Mouse (Mus musculus) brain, embryonic 18.5 days (tissue): ENCODE data around the gene Col23a1.
A peak's percentile ranks its signal among the peaks of the same experiment; 100 is the strongest.

Experiments
- DNase-seq: peaks from one replicate; pipeline ENCODE4 v3.0.0-alpha.2; 2012; ENCODE audit warnings: low read depth, low spot score

The Col23a1 gene

GRCm38 (mm10) chr11:51289564-51290041, at the start of gene Col23a1:
TSS of gene Col23a1 (plus strand) at chr11:51289920.
- peak; percentile 65 for DNase-seq

- DNase-seq, result no peak
Measured at GRCm38 (mm10) chr11:51242897-51243296, 46.8 kb upstream of the Col23a1 start.

GRCm38 (mm10) chr11:51257006-51257405, 32.7 kb upstream of the Col23a1 start:
- DNase-seq, result no peak

GRCm38 (mm10) chr11:51261680-51262219, 28.0 kb upstream of the Col23a1 start, which contains the start of gene Clk4:
TSS of gene Clk4 (plus strand) at chr11:51261730.
- no peak for DNase-seq

DNA sequence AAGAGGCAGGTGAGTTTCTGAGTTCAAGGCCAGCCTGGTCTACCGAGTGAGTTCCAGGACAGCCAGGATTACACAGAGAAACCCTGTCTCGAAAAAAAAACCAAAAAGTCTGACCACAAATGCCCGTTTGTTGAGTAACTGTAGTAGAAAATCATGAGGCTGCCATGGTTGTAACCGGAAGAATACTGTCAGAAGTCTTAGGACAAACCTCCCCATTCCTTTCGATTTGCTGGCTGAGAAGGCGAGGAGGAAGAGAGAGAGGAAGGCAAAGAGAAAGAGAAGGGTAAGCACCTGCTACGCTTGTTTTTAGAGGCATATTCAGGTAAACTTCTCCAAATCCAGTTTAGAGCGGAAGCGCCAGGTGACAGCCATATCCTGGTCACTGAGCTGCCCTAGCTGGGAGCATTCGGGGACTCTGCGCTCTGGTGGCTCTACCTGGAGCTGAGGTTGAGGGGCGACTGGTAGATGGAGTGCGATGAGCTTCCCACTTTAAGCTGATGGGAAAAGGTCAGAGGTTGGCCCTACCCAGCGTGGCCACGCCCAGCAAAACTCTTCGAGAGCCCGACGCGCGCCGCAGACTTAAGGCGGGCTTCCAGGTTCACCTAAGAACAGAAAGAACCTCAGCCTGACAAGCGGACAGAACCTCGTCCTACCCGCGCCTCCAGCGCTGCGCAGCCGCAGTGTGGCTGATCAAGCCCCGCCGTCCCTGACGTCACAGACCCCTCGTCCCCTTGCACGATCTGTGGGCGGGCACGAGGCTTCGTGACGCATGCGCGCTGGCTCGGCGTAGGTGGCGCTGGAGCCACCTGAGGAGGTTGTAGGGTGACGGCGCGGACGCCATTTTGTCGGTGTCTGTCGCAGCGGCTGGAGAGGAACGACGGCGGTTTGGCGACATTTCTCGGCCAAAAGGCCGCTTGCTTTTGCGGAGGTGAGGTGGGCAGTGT, 27.1 kb upstream of the Col23a1 start, which contains the start of gene BC049762:
Gene BC049762, minus strand, starts transcription at position 705 of the 944 bp plus-strand sequence.
- DNase-seq, result peak; percentile 95

- peak; percentile 4 for DNase-seq
Measured at GRCm38 (mm10) chr11:51263286-51263831, 26.4 kb upstream of the Col23a1 start.

DNA sequence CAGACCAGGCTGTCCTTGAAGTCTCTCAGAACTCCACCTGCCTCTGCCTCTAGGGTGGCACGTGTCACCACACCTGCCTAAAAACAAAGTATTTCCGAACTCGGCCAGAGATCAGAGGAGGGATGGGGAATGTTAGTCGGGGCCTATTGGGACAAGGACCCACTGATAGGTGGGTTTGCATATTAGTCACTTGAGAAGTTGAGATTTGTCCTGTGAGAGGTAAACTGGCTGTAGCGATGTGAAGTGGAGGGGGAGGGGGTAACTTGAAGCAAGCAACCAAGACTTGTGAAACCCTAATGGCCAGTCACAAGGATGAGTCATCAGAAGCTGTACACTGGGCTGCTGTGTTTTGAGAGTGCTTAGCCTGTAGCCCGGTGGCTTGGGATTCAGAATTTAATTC, 25.4 kb upstream of the Col23a1 start:
- no peak for DNase-seq

- DNase-seq, result no peak
Measured at GRCm38 (mm10) chr11:51265326-51265725, 24.4 kb upstream of the Col23a1 start.

- DNase-seq, result no peak
Measured at GRCm38 (mm10) chr11:51274418-51274817, 15.3 kb upstream of the Col23a1 start.

DNA sequence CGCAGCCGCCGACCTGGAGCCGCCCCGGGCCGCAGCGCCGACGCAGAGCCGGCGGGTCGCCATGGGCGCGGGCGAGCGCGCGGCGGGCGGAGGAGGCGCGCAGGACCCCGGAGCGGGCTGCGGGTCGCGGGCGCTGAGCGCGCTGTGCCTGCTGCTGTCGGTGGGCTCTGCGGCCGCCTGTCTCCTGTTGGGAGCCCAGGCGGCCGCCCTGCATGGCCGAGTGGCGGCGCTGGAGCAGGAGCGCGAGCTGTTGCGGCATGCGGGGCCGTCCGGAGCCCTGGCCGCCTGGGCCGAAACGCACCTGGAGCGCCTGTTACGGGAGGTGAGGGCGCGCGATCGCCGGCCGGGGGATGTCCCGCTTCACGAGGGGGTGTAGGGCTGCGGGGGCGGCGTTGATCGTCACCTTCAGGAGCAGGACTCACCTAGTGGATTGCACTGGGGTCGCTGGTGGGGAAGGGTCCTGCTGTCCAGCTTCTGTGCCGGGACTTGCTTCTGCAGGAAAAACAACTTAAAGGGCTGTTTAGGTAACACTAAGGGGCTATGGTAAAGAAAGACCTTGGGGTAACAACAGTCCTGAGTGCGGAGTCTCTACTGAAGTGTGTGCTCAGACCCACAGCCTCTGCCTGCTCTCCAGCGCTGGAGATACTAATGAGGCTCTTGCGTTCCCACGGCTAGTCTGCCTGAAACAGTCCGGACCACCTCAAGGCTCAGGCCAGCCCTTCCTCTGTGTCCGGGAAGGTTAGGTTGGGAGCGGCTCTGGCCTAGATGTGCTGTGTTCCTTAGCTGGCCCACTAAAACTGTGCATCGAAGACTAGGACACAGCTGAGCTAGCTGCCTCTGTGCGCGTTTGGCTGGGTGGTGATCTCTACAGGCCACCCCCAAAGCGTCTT, 591 bp downstream of the Col23a1 start:
- DNase-seq, result no peak

- DNase-seq, result no peak
Measured at GRCm38 (mm10) chr11:51293956-51294530, 4.3 kb downstream of the Col23a1 start.

DNA sequence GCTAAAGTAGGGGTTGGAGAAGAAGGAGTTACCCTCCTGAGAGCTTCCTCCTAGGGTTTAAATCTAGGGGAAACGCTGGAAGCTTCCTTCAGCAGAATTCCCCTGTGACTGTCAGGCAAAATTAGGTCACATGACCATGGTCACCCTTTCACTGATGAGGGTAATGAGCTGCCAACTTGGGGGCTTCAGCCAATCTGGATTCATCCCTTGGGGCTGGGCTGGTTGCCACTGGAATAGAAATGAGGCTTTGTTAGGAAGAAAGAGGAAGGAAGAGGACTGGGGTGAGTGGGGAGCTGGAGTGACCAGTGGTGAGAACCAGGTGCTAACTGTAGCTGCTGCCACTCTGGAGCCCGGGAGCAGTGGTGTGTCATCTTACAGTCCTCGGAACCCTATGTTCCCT, 6.0 kb downstream of the Col23a1 start:
- no peak for DNase-seq

DNA sequence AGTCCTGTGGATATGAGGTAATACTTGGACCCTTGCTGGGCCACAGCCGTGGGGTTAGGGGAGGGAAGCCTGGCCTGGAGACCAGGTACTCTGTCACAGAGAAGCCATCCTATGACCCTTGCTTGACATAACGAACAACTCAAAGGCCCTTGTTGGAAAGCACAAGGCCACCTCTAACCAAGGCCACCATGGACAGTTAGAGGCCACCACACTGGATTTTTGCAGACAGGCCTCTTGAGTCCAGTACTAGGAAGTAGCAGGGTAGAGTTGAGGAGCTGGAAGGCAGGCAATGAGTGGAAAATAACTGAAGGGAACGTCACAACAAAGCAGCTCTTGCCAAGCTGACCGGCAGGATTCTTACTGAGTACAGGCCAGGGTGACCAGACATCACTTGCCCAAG, 9.0 kb downstream of the Col23a1 start:
- no peak for DNase-seq

- no peak for DNase-seq
Measured at GRCm38 (mm10) chr11:51302396-51302795, 12.7 kb downstream of the Col23a1 start.

GRCm38 (mm10) chr11:51303981-51304553, 14.3 kb downstream of the Col23a1 start:
- no peak for DNase-seq

DNA sequence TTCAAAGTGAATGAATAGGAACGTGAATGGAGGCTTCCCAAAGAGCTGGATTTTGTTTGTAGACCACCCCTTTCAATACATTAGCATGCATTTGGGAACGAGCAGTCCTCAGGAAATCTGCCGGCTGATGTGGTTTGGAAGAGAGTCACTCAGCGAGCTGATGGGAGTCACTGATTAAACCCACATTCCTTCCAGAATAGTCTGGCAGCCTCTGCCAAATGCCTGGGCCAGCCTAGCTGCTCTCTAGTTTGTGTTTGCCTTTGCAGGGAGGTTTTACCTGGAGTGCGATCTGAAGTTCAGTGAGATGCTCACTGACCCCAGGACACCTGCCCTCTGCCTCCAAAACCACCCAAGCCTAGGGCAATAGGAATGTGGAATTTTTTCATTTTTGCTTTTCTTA, 18.6 kb downstream of the Col23a1 start:
- DNase-seq, result no peak

- DNase-seq, result no peak
Measured at GRCm38 (mm10) chr11:51311846-51312245, 22.1 kb downstream of the Col23a1 start.

- DNase-seq, result no peak
Measured at GRCm38 (mm10) chr11:51315991-51316810, 26.5 kb downstream of the Col23a1 start.

DNA sequence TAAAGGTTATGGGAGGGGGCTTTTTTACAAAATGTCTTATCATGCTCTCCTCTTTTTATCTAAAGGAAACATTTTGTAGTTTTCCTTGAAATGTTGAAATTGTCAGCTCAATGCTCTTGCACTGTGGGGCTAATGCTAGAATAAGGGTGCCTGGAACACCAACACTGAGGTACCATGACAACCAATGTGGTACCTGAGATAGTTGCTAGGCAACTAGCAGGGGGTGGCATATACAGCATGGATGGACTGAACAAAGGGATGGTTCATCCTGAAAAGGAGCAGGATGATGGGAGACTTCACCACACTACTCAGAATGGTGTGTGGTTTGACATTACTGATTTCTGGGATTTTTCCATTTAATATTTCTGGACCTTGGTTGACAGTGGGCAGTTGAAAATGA, 30.9 kb downstream of the Col23a1 start:
- DNase-seq, result no peak

GRCm38 (mm10) chr11:51326908-51327307, 37.2 kb downstream of the Col23a1 start:
- no peak for DNase-seq
